Mouse (Mus musculus) forebrain, postnatal 0 days (tissue): ENCODE measurements around the gene Clec4a1. TPM values are rescaled to one million over a fixed set of nuclear protein-coding genes. Genes with fewer than 3 reads are reported as not detected.
A peak's percentile ranks its signal among the peaks of the same experiment; 100 is the strongest.

Experiments used
- ATAC-seq: fragments of 200-750 bp; cut with Nextera tagmentation; 2 replicates; pipeline ENCODE4 v1.8.0; 2017; ENCODE audit warnings: mild to moderate bottlenecking, moderate library complexity
- DNase-seq: peaks from one replicate; pipeline ENCODE4 v3.0.0-alpha.2; 2015
- H3K27ac ChIP-seq: fragments of 300-500 bp; sonication (generic); 2 replicates; pipeline ENCODE4 v1.5.1; 2014; ENCODE audit warnings: low read depth, mild to moderate bottlenecking, antibody characterized with exemption, low read length, moderate library complexity, mixed read lengths
- H3K27me3 ChIP-seq: fragments of 300-500 bp; sonication (generic); 2 replicates; pipeline ENCODE4 v1.6.1; 2014; ENCODE audit warnings: mild to moderate bottlenecking, low read length, mixed read lengths; ENCODE audit not compliant: insufficient read depth
- H3K36me3 ChIP-seq: fragments of 300-500 bp; sonication (generic); 2 replicates; pipeline ENCODE4 v1.6.1; 2014; ENCODE audit warnings: mild to moderate bottlenecking, moderate library complexity; ENCODE audit not compliant: insufficient read depth
- H3K4me1 ChIP-seq: fragments of 300-500 bp; sonication (generic); 2 replicates; pipeline ENCODE4 v1.6.1; 2014; ENCODE audit warnings: antibody characterized with exemption; ENCODE audit not compliant: insufficient read depth
- H3K4me2 ChIP-seq: fragments of 300-500 bp; sonication (generic); 2 replicates; pipeline ENCODE4 v1.6.1; 2014; ENCODE audit warnings: low read depth, mild to moderate bottlenecking, moderate library complexity
- H3K4me3 ChIP-seq: fragments of 300-500 bp; sonication (generic); 2 replicates; pipeline ENCODE4 v1.5.1; 2014; ENCODE audit warnings: low read depth, low read length, mixed read lengths
- H3K9ac ChIP-seq: fragments of 300-500 bp; sonication (generic); 2 replicates; pipeline ENCODE4 v1.6.1; 2014; ENCODE audit warnings: mild to moderate bottlenecking
- H3K9me3 ChIP-seq: fragments of 300-500 bp; sonication (generic); 2 replicates; pipeline ENCODE4 v1.6.1; 2016; ENCODE audit warnings: low read length
- CTCF ChIP-seq: sonication (generic); IDR thresholded peaks from 2 replicates; pipeline ENCODE4 v1.5.1; 2016; ENCODE audit warnings: antibody characterized with exemption, control low read depth, low read depth
- WGBS: fragments of 180-500 bp; shearing (Covaris S2); extraction: QIAGEN DNeasy Blood & Tissue Kit; methylation state at CpG from one replicate; pipeline ENCODE4 v1.1.7; 2014; 5-methylcytosine and 5-hydroxymethylcytosine counted together
- polyA plus RNA-seq: library from polyadenylated mRNA; unstranded; fragments of >200 nt; fragmentation: Nextera tagmentation; extraction: Ambion mirVana; gene quantifications from 2 replicates; pipeline ENCODE4 v1.2.1, GENCODE M21; 2015
- total RNA-seq: library from RNA; depleted of rRNA; stranded (reverse); fragments of >200 nt; gene quantifications from 2 replicates; pipeline ENCODE4 v1.2.3, GENCODE M21; 2014; rRNA removed

The Clec4a1 gene
- 1.0 and 2.1 TPM in 2 replicates for total RNA-seq
- 1.8 and 2.3 TPM in 2 replicates for polyA plus RNA-seq

DNA sequence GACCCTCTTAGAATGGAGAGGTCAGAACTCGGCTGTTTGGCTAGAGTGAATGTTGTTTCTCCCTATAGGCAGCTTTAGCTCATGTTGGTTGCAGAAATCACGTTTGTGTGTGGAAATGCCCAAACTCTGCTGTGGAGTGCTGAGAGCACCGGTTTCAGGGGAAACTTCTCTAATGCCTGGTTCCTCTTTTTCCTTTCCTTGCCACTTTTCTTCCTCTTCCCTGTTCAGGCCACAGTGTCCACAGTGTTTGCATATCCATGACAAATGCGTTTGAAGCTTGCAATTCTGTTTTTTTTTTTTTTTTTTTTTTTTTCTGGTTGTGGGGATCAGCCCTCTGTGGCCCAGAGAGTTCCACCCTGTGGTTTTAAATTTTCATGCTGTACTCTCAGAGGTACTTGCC is at the start of gene Clec4a1:
Gene Clec4a1 (plus strand): TSS at position 398 of the 400 bp plus-strand sequence.
- no peak within 1 kb of the TSS for H3K4me3 ChIP-seq
- ATAC-seq (no peak), DNase-seq (no peak)
- TF ChIP-seq CTCF: no peak
- no peak within 1 kb of the TSS for H3K9ac ChIP-seq
- no peaks in the 10 kb centered on the region for H3K9me3 ChIP-seq
- H3K4me1 ChIP-seq: no peaks in the 10 kb centered on the region
- H3K4me2 ChIP-seq: no peak within 1 kb of the TSS
- no peaks in the 10 kb centered on the region for H3K36me3 ChIP-seq
- no peak within 1 kb of the TSS for H3K27ac ChIP-seq
- 66% methylated on average over 4 of the region's 4 CpGs for WGBS
- H3K27me3 ChIP-seq: no peaks in the 10 kb centered on the region

DNA sequence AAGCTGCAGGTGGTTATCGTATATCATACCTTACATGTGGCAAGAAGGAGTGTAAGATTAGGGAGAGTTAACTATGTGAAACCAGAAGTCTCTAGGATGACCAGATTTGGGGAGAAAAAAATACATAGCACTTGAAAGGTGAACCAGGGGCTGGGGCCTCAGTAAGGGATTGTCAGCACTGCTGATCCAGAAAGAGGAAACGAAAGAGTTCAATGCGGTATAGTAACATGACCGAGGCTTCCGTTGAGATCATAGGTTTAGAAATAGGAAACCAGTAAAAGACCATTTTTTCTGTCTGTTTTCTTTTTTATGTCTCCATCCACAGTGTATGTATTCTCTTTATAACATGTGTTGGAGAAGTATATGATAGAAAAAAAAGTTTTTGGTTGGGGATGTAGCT is 48.8 kb upstream of the Clec4a1 start:
- H3K9ac ChIP-seq: no peak overlapping the region
- 98% methylated on average over 5 of the region's 5 CpGs for WGBS
- no peaks in the 10 kb centered on the region for H3K27me3 ChIP-seq
- no peak for DNase-seq
- H3K9me3 ChIP-seq: no peaks in the 10 kb centered on the region
- H3K4me3 ChIP-seq: no peak overlapping the region
- H3K4me2 ChIP-seq: no peak overlapping the region
- no peak for TF ChIP-seq CTCF
- peaks cover 4% of the 10 kb centered on the region; the same call in 1 of the 2 replicates for H3K36me3 ChIP-seq
- ATAC-seq: no peak
- peaks cover 6% of the 10 kb centered on the region for H3K4me1 ChIP-seq
- no peak overlapping the region for H3K27ac ChIP-seq

DNA sequence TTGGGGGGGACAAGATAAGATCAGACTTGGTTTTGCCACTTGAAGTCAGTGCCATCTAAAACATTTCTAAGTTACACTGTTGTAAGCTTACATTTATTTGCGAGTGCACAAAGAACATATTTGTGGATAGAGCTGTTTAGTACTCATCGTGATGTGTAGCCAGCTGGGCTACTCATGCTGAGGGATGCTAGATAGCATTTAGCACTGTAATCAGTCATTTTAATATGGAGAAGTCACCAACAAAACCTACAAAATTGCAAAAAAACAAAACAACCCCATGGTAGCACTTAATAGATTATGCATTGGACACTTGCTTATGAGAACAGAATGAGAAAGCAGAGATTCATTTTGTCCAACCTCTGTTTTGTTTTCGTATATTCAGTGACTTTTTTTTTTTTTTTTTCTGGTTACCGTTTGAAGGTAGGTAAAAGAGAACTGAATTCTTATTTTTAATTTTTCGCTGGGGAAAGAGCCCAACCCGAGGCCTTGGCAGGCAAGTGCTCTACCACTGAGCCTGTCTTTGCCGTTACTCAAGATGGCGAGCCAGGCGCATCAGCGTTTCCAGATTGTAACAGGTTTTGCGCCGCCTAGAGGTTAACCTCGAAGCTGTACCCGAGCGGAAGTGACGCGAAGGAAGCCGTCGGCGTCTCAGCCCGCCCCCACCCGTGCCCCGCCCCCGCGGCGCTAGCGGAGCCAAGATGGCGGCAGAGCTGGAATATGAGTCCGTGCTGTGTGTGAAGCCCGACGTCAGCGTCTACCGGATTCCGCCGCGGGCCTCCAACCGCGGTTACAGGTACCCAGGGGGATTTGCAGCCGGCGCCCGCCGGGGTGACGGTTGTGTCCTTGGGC is 47.6 kb upstream of the Clec4a1 start, which contains the start of gene Necap1:
Gene Necap1 (plus strand): TSS at position 604 of the 849 bp plus-strand sequence.
- peak; percentile 87 for TF ChIP-seq CTCF
- Histone ChIP-seq H3K9me3 (no peaks in the 10 kb centered on the region), H3K4me1 (peaks cover 6% of the 10 kb centered on the region), H3K4me3 (peak within 1 kb of the TSS; percentile 97), H3K36me3 (peaks cover 8% of the 10 kb centered on the region; the same call in 1 of the 2 replicates), H3K27ac (peak within 1 kb of the TSS; percentile 94), H3K4me2 (peak within 1 kb of the TSS; percentile 50), H3K9ac (peak within 1 kb of the TSS; percentile 88), H3K27me3 (no peaks in the 10 kb centered on the region)
- DNase-seq (peak; percentile 99), ATAC-seq (peak; percentile 98)
- WGBS: 7% methylated on average over 43 of the region's 43 CpGs

DNA sequence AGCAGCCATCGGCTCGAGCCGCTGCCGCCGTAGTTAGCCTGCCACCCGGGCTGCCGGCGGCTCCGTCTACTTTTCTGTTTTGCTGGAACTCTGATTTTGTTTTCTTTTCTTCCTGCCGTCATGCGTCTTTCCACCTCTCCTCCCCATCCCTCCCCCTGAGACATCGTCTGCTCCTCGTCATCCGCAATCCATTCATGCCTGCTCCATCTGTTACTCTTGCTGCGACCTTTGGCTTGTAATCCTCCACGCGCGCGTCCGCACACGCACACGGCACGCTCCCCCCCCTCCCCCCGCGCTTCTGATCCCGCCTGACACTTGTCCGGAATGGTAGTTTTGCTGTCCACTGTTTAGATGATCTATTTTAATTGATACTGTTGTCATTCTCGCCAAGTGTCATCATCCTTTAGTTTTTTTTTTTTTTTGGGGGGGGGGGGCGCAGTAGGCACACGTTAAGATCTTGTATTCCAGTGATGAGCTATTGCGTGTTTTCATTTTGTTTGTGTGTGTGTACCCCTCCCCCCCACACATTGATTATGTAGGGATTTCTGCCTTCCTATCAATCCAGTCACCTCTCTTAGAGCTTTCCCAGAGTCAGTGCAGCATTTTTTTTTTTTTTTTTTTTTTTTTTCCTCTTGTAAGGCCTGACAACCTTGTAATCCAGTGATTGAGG is 46.8 kb upstream of the Clec4a1 start:
- Histone ChIP-seq H3K9ac (peak overlapping the region; percentile 88), H3K4me1 (peaks cover 6% of the 10 kb centered on the region), H3K4me2 (peak overlapping the region; percentile 50), H3K4me3 (peak overlapping the region; percentile 97), H3K27me3 (no peaks in the 10 kb centered on the region), H3K27ac (peak overlapping the region; percentile 94), H3K36me3 (peaks cover 8% of the 10 kb centered on the region; the same call in 1 of the 2 replicates), H3K9me3 (no peaks in the 10 kb centered on the region)
- 1% methylated on average over 31 of the region's 31 CpGs for WGBS
- ATAC-seq (peak; percentile 83), DNase-seq (no peak)
- no peak for TF ChIP-seq CTCF

DNA sequence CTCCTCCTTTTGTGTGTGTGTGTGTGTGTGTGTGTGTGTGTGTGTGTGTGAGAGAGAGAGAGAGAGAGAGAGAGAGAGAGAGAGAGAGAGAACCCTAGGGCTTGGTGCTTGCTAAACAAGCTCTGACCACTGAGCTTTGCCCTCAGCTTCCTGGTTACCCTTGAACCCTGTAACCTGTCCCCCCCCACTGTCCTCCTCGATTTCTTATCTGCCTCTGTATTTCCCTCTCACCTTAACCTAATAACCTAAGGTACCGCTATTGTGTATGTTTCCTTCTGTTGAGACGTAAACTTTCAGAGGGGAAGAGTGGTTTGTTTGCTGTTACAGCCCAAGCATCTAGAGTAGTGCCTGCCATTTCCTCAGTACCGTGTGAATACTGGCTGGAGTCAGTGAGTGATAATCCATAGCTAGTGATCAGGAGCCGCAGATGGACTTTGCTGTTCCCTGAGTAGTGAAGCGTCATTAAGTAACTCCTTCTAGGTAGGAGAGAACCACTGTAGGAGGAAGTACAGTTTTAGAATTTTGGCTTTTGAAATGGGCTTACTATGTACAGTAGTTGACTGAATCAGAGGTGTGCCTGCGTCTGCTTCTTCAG is 42.4 kb upstream of the Clec4a1 start:
- H3K4me2 ChIP-seq: no peak overlapping the region
- peaks cover 6% of the 10 kb centered on the region for H3K4me1 ChIP-seq
- ATAC-seq: no peak
- TF ChIP-seq CTCF: no peak
- no peak for DNase-seq
- no peak overlapping the region for H3K4me3 ChIP-seq
- H3K9me3 ChIP-seq: no peaks in the 10 kb centered on the region
- H3K9ac ChIP-seq: no peak overlapping the region
- 92% methylated on average over 7 of the region's 7 CpGs for WGBS
- H3K36me3 ChIP-seq: peaks cover 49% of the 10 kb centered on the region
- H3K27me3 ChIP-seq: no peaks in the 10 kb centered on the region
- H3K27ac ChIP-seq: no peak overlapping the region

DNA sequence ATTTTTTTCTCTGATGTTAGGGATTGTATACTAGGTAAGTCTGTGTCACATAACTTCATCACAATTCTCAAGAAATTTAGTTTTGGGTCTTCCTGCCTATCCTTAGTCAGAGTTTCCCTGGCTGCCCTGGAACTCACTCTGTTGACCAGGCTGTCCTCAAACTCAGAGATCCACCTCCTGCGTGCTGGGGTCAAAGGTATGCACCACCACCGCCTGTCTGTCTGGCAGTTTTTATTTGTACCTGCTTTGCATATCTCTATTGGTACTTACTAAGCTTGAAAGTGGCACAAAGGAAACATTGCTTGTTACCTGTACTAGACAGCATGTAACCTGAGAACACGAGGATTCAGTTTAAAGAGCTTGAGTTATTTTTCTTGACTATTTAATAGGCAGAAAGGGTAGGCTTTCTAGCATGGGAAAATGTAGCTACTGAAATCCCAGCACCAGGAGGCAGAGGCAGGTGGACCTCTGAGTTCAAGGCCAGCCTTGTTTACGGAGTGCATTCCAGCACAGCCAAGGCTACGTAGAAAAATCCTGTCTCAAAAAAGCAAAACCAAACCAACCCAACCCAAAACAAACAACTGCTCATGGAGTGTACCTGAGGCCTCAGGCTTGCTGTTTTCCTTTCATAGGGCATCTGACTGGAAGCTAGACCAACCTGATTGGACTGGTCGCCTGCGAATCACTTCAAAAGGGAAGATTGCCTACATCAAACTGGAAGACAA is 41.7 kb upstream of the Clec4a1 start:
- Histone ChIP-seq H3K27ac (no peak overlapping the region), H3K9me3 (no peaks in the 10 kb centered on the region), H3K4me2 (no peak overlapping the region), H3K4me3 (no peak overlapping the region), H3K9ac (no peak overlapping the region), H3K36me3 (peaks cover 53% of the 10 kb centered on the region), H3K27me3 (no peaks in the 10 kb centered on the region), H3K4me1 (peaks cover 6% of the 10 kb centered on the region)
- 94% methylated on average over 7 of the region's 7 CpGs for WGBS
- DNase-seq (no peak), ATAC-seq (no peak)
- TF ChIP-seq CTCF: no peak
